Mouse (Mus musculus): ENCODE measurements at regions not wholly inside any gene's neighbourhood (a gene's known extent, or its start where the extent isn't known, plus 50 kb on each side); places are given as distances from the start of the nearest gene placed in this dataset.

- no peak for TF ChIP-seq CTCF (IDR thresholded peaks at IDR 0.05; ENCODE audit: low read depth, low read length)
- TF ChIP-seq GATA1 (IDR thresholded peaks at IDR 0.05; ENCODE audit: borderline replicate concordance, low read length) = no peak
These were observed 68.6 kb upstream of the Zfp536 start for GRCm38 (mm10) chr7:37842000-37842513.

Data from G1E (cell line).